Mouse (Mus musculus) hindbrain, embryonic 15.5 days (tissue): ENCODE results near the gene Gm20388. TPM values are rescaled to one million over a fixed set of nuclear protein-coding genes. Genes with fewer than 3 reads are reported as not detected.

Experiments
- ATAC-seq: fragments of 200-750 bp; cut with Nextera tagmentation; 2 replicates; pipeline ENCODE4 v1.8.0; 2017; ENCODE audit warnings: low read depth, moderate number of reproducible peaks, moderate TSS enrichment; ENCODE audit not compliant: low FRiP score
- H3K27ac ChIP-seq: fragments of 300-500 bp; sonication (generic); replicated peaks from 2 replicates; pipeline ENCODE4 v1.5.1; 2015; ENCODE audit warnings: mild to moderate bottlenecking, inconsistent platforms
- H3K27me3 ChIP-seq: fragments of 300-500 bp; sonication (generic); 2 replicates; pipeline ENCODE4 v1.6.1; 2015; ENCODE audit warnings: control low read depth, inconsistent platforms
- H3K36me3 ChIP-seq: fragments of 300-500 bp; sonication (generic); 2 replicates; pipeline ENCODE4 v1.6.1; 2015; ENCODE audit warnings: control low read depth, inconsistent platforms
- H3K4me1 ChIP-seq: fragments of 300-500 bp; sonication (generic); replicated peaks from 2 replicates; pipeline ENCODE4 v1.6.1; 2015; ENCODE audit warnings: control low read depth, inconsistent platforms
- H3K4me2 ChIP-seq: fragments of 300-500 bp; sonication (generic); 2 replicates; pipeline ENCODE4 v1.6.1; 2015; ENCODE audit warnings: moderate library complexity, mild to moderate bottlenecking, inconsistent platforms
- H3K4me3 ChIP-seq: fragments of 300-500 bp; sonication (generic); 2 replicates; pipeline ENCODE4 v1.5.1; 2015; ENCODE audit warnings: mild to moderate bottlenecking, inconsistent platforms
- H3K9ac ChIP-seq: fragments of 300-500 bp; sonication (generic); 2 replicates; pipeline ENCODE4 v1.6.1; 2015; ENCODE audit warnings: inconsistent platforms
- H3K9me3 ChIP-seq: fragments of 300-500 bp; sonication (generic); 2 replicates; pipeline ENCODE4 v1.6.1; 2016; ENCODE audit warnings: control low read depth, inconsistent platforms
- WGBS: fragments of 180-500 bp; shearing (Covaris S2); methylation state at CpG from one replicate; pipeline ENCODE4 v1.1.7; 2015; 5-methylcytosine and 5-hydroxymethylcytosine counted together
- polyA plus RNA-seq: library from polyadenylated mRNA; unstranded; fragments of >200 nt; fragmentation: Nextera tagmentation; extraction: Ambion mirVana; gene quantifications from 2 replicates; pipeline ENCODE4 v1.2.1, GENCODE M21; 2015

Gene Gm20388
- polyA plus RNA-seq, 1 experiment from 2014 or later, result 5.4 TPM

- Histone ChIP-seq H3K9me3 (no peaks in the 10 kb centered on the region), H3K4me2 (no peak overlapping the region), H3K4me3 (no peak overlapping the region), H3K36me3 (no peaks in the 10 kb centered on the region), H3K27me3 (no peaks in the 10 kb centered on the region), H3K9ac (no peak overlapping the region), H3K27ac (no peak overlapping the region), H3K4me1 (peaks cover 19% of the 10 kb centered on the region)
- 30% methylated on average over 6 of the region's 6 CpGs for WGBS
- no peak for ATAC-seq
Observed at GRCm38 (mm10) chr8:122110867-122111253, 2200.2 kb downstream of the Gm20388 start.

- Histone ChIP-seq H3K4me3 (no peak overlapping the region), H3K36me3 (no peaks in the 10 kb centered on the region), H3K4me1 (peaks cover 10% of the 10 kb centered on the region), H3K27ac (no peak overlapping the region), H3K9me3 (no peaks in the 10 kb centered on the region), H3K9ac (no peak overlapping the region), H3K4me2 (no peak overlapping the region), H3K27me3 (no peaks in the 10 kb centered on the region)
- 46% methylated on average over 11 of the region's 11 CpGs for WGBS
- ATAC-seq, result no peak
Observed at GRCm38 (mm10) chr8:122111745-122112144, 2201.1 kb downstream of the Gm20388 start.

- no peak for ATAC-seq
- no peak overlapping the region for H3K9ac ChIP-seq
- no peak overlapping the region for H3K4me3 ChIP-seq
- H3K9me3 ChIP-seq, result no peaks in the 10 kb centered on the region
- H3K27me3 ChIP-seq, result no peaks in the 10 kb centered on the region
- no peak overlapping the region for H3K27ac ChIP-seq
- no peak overlapping the region for H3K4me2 ChIP-seq
- WGBS, result 81% methylated on average over 14 of the region's 14 CpGs
- H3K4me1 ChIP-seq, result peaks cover 3% of the 10 kb centered on the region
- no peaks in the 10 kb centered on the region for H3K36me3 ChIP-seq
Observed at GRCm38 (mm10) chr8:122112264-122112965, 2201.8 kb downstream of the Gm20388 start.

GRCm38 (mm10) chr8:122114890-122115289, 2204.2 kb downstream of the Gm20388 start:
- H3K27ac ChIP-seq, result no peak overlapping the region
- no peaks in the 10 kb centered on the region for H3K27me3 ChIP-seq
- H3K4me3 ChIP-seq, result no peak overlapping the region
- 79% methylated on average over 2 of the region's 2 CpGs for WGBS
- no peak overlapping the region for H3K9ac ChIP-seq
- peaks cover 3% of the 10 kb centered on the region; the same call in 1 of the 2 replicates for H3K4me1 ChIP-seq
- no peaks in the 10 kb centered on the region for H3K36me3 ChIP-seq
- no peak overlapping the region for H3K4me2 ChIP-seq
- ATAC-seq, result no peak
- no peaks in the 10 kb centered on the region for H3K9me3 ChIP-seq

- Histone ChIP-seq H3K9ac (no peak overlapping the region), H3K27me3 (no peaks in the 10 kb centered on the region), H3K4me2 (no peak overlapping the region), H3K27ac (no peak overlapping the region), H3K4me1 (no peaks in the 10 kb centered on the region), H3K36me3 (no peaks in the 10 kb centered on the region), H3K4me3 (no peak overlapping the region), H3K9me3 (no peaks in the 10 kb centered on the region)
- no peak for ATAC-seq
- 93% methylated on average over 7 of the region's 7 CpGs for WGBS
Observed at GRCm38 (mm10) chr8:122116716-122117357, 2206.2 kb downstream of the Gm20388 start.

GRCm38 (mm10) chr8:122118097-122118496, 2207.5 kb downstream of the Gm20388 start:
- H3K27me3 ChIP-seq, result no peaks in the 10 kb centered on the region
- no peak overlapping the region for H3K4me2 ChIP-seq
- H3K27ac ChIP-seq, result no peak overlapping the region
- no peaks in the 10 kb centered on the region for H3K4me1 ChIP-seq
- H3K9me3 ChIP-seq, result no peaks in the 10 kb centered on the region
- no peaks in the 10 kb centered on the region for H3K36me3 ChIP-seq
- no peak overlapping the region for H3K9ac ChIP-seq
- 88% methylated on average over 10 of the region's 10 CpGs for WGBS
- H3K4me3 ChIP-seq, result no peak overlapping the region
- ATAC-seq, result no peak

- no peak for ATAC-seq
- H3K9ac ChIP-seq, result no peak overlapping the region
- H3K4me3 ChIP-seq, result no peak overlapping the region
- no peak overlapping the region for H3K27ac ChIP-seq
- H3K27me3 ChIP-seq, result no peaks in the 10 kb centered on the region
- WGBS, result 62% methylated on average over 15 of the region's 15 CpGs
- H3K9me3 ChIP-seq, result no peaks in the 10 kb centered on the region
- no peaks in the 10 kb centered on the region for H3K4me1 ChIP-seq
- H3K36me3 ChIP-seq, result no peaks in the 10 kb centered on the region
- no peak overlapping the region for H3K4me2 ChIP-seq
Observed at GRCm38 (mm10) chr8:122118536-122118935, 2207.9 kb downstream of the Gm20388 start.

- Histone ChIP-seq H3K36me3 (no peaks in the 10 kb centered on the region), H3K4me3 (no peak overlapping the region), H3K27me3 (no peaks in the 10 kb centered on the region), H3K4me2 (no peak overlapping the region), H3K9me3 (no peaks in the 10 kb centered on the region), H3K4me1 (no peaks in the 10 kb centered on the region), H3K9ac (no peak overlapping the region), H3K27ac (no peak overlapping the region)
- ATAC-seq, result no peak
- 90% methylated on average over 3 of the region's 3 CpGs for WGBS
Observed at GRCm38 (mm10) chr8:122124326-122124725, 2213.7 kb downstream of the Gm20388 start.

- Histone ChIP-seq H3K4me2 (no peak overlapping the region), H3K9ac (no peak overlapping the region), H3K4me1 (no peaks in the 10 kb centered on the region), H3K9me3 (no peaks in the 10 kb centered on the region), H3K27ac (no peak overlapping the region), H3K36me3 (no peaks in the 10 kb centered on the region), H3K27me3 (no peaks in the 10 kb centered on the region), H3K4me3 (no peak overlapping the region)
- WGBS, result 58% methylated on average over 8 of the region's 8 CpGs
- ATAC-seq, result no peak
Observed at GRCm38 (mm10) chr8:122126659-122127058, 2216.0 kb downstream of the Gm20388 start.

GRCm38 (mm10) chr8:122134121-122134529, 2223.5 kb downstream of the Gm20388 start:
- no peak for ATAC-seq

GRCm38 (mm10) chr8:122135494-122135893, 2224.9 kb downstream of the Gm20388 start:
- 76% methylated on average over 5 of the region's 5 CpGs for WGBS
- H3K27ac ChIP-seq, result no peak overlapping the region
- no peak overlapping the region for H3K4me3 ChIP-seq
- no peaks in the 10 kb centered on the region for H3K36me3 ChIP-seq
- H3K9me3 ChIP-seq, result no peaks in the 10 kb centered on the region
- H3K4me1 ChIP-seq, result peaks cover 5% of the 10 kb centered on the region; the same call in 1 of the 2 replicates
- H3K9ac ChIP-seq, result no peak overlapping the region
- no peak overlapping the region for H3K4me2 ChIP-seq
- H3K27me3 ChIP-seq, result no peaks in the 10 kb centered on the region
- ATAC-seq, result no peak

More at GRCm38 (mm10) chr8:122134121-122134529, 2223.5 kb downstream of the Gm20388 start:
- no peak overlapping the region for H3K4me2 ChIP-seq
- no peak overlapping the region for H3K4me3 ChIP-seq
- no peak overlapping the region for H3K9ac ChIP-seq
- peaks cover 5% of the 10 kb centered on the region; the same call in 1 of the 2 replicates for H3K4me1 ChIP-seq
- H3K36me3 ChIP-seq, result no peaks in the 10 kb centered on the region
- H3K27me3 ChIP-seq, result no peaks in the 10 kb centered on the region
- no peaks in the 10 kb centered on the region for H3K9me3 ChIP-seq
- 82% methylated on average over 3 of the region's 3 CpGs for WGBS
- H3K27ac ChIP-seq, result no peak overlapping the region

GRCm38 (mm10) chr8:122139784-122140183, 2229.1 kb downstream of the Gm20388 start:
- Histone ChIP-seq H3K27me3 (no peaks in the 10 kb centered on the region), H3K4me1 (no peaks in the 10 kb centered on the region), H3K4me2 (no peak overlapping the region), H3K4me3 (no peak overlapping the region), H3K36me3 (no peaks in the 10 kb centered on the region), H3K9ac (no peak overlapping the region), H3K27ac (no peak overlapping the region), H3K9me3 (no peaks in the 10 kb centered on the region)
- 42% methylated on average over 5 of the region's 5 CpGs for WGBS
- no peak for ATAC-seq
